In the genomic region with DNA sequence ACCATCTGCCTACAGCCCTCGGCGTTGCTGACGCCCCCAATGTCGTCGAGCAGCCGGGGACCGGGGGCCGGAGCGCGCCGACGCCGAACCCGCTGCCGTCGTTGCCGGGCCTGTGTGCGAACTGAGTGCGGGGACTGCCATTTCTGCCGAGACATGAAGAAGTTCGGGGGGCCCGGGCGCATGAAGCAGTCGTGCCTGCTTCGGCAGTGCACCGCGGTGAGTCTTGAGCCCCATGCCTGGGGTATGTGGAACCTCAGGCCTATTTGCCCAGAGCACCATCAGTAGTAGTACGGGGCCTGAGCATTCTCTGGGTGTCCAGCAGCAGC, we compare ENCODE assay signal across 13 mouse cellular contexts. TPM values are rescaled to one million over a fixed set of nuclear protein-coding genes. Genes with fewer than 3 reads are reported as not detected.
DNase-seq lines count a peak whose midpoint lies in the region; ATAC-seq and TF ChIP-seq lines count a peak whose summit lies in the region.
"Had no signal": no experiment of that assay in that cellular context is flagged by ENCODE, and none has a peak within 500 bp of the region (broad histone marks: within the 10 kb centered on the region; RNA-seq: fewer than 3 reads in every experiment).

No protein-coding gene starts in this region.

- H3K27ac ChIP-seq in kidney, embryonic 15.5 days, result 0 out of 2 replicates have a peak overlapping the region, but pooled peaks have one; percentile 96
- peak overlapping the region; percentile 93; the same call in 1 of the 2 replicates for H3K27ac ChIP-seq in embryonic facial prominence, embryonic 12.5 days
- H3K27ac ChIP-seq in forebrain, postnatal 0 days (ENCODE audit: low read depth, low read length), result no peak overlapping the region
- peak overlapping the region; percentile 19; the same call in 1 of the 2 replicates for H3K27ac ChIP-seq in midbrain, embryonic 13.5 days
- H3K27ac ChIP-seq in kidney, adult 2 months (ENCODE audit: insufficient read depth, low read depth, low read length), result no peak overlapping the region

- H3K9me3 ChIP-seq in kidney, embryonic 15.5 days (replicated peaks), result no peaks in the 10 kb centered on the region
- H3K9me3 ChIP-seq in embryonic facial prominence, embryonic 12.5 days, result no peaks in the 10 kb centered on the region
- no peaks in the 10 kb centered on the region for H3K9me3 ChIP-seq in forebrain, postnatal 0 days (ENCODE audit: low read length)
- no peaks in the 10 kb centered on the region for H3K9me3 ChIP-seq in midbrain, embryonic 13.5 days

- no peaks in the 10 kb centered on the region for H3K27me3 ChIP-seq in kidney, embryonic 15.5 days
- H3K27me3 ChIP-seq in embryonic facial prominence, embryonic 12.5 days, result no peaks in the 10 kb centered on the region
- no peaks in the 10 kb centered on the region for H3K27me3 ChIP-seq in forebrain, postnatal 0 days (ENCODE audit: insufficient read depth, low read length)
- H3K27me3 ChIP-seq in midbrain, embryonic 13.5 days, result no peaks in the 10 kb centered on the region
- H3K27me3 ChIP-seq in kidney, adult 2 months (replicated peaks; ENCODE audit: control insufficient read depth, insufficient read depth, low read length), result no peaks in the 10 kb centered on the region

- 90% methylated on average over 28 of the region's 28 CpGs for WGBS in kidney, embryonic 15.5 days
- WGBS in embryonic facial prominence, embryonic 12.5 days, result 93% methylated on average over 28 of the region's 28 CpGs
- WGBS in forebrain, postnatal 0 days, result 94% methylated on average over 28 of the region's 28 CpGs
- WGBS in midbrain, embryonic 13.5 days, result 95% methylated on average over 28 of the region's 28 CpGs
- 91% methylated on average over 28 of the region's 28 CpGs for WGBS in kidney, adult 2 months

- H3K4me1 ChIP-seq in kidney, embryonic 15.5 days, result peaks cover 29% of the 10 kb centered on the region
- H3K4me1 ChIP-seq in embryonic facial prominence, embryonic 12.5 days, result peaks cover 22% of the 10 kb centered on the region
- H3K4me1 ChIP-seq in forebrain, postnatal 0 days (ENCODE audit: insufficient read depth), result peaks cover 3% of the 10 kb centered on the region; the same call in 1 of the 2 replicates
- H3K4me1 ChIP-seq in midbrain, embryonic 13.5 days (replicated peaks), result peaks cover 37% of the 10 kb centered on the region
- peaks cover 3% of the 10 kb centered on the region; the same call in 1 of the 2 replicates for H3K4me1 ChIP-seq in kidney, adult 2 months (ENCODE audit: control insufficient read depth, insufficient read depth, low read length)

- TF ChIP-seq POLR2A in kidney, adult 2 months (IDR thresholded peaks at IDR 0.05; ENCODE audit: low read depth, low read length), result no peak

- peak overlapping the region; percentile 93 for H3K4me3 ChIP-seq in kidney, embryonic 15.5 days (replicated peaks)
- peak overlapping the region; percentile 86 for H3K4me3 ChIP-seq in embryonic facial prominence, embryonic 12.5 days
- H3K4me3 ChIP-seq in forebrain, postnatal 0 days (ENCODE audit: low read depth, low read length), result no peak overlapping the region
- peak overlapping the region; percentile 98 for H3K4me3 ChIP-seq in midbrain, embryonic 13.5 days (replicated peaks)
- H3K4me3 ChIP-seq in kidney, adult 2 months (ENCODE audit: insufficient read depth, low read depth, low read length), result no peak overlapping the region

- peaks cover 53% of the 10 kb centered on the region for H3K36me3 ChIP-seq in kidney, embryonic 15.5 days
- peaks cover 52% of the 10 kb centered on the region for H3K36me3 ChIP-seq in embryonic facial prominence, embryonic 12.5 days
- peaks cover 45% of the 10 kb centered on the region for H3K36me3 ChIP-seq in forebrain, postnatal 0 days (ENCODE audit: insufficient read depth)
- H3K36me3 ChIP-seq in midbrain, embryonic 13.5 days, result peaks cover 55% of the 10 kb centered on the region
- H3K36me3 ChIP-seq in kidney, adult 2 months (ENCODE audit: control insufficient read depth, insufficient read depth, low read length), result peaks cover 1% of the 10 kb centered on the region; the same call in 1 of the 2 replicates

- no peak for ATAC-seq in kidney, embryonic 15.5 days (replicated peaks; ENCODE audit: low FRiP score)
- ATAC-seq in embryonic facial prominence, embryonic 12.5 days (ENCODE audit: insufficient number of reproducible peaks, insufficient read depth, low FRiP score, low TSS enrichment), result no peak
- no peak for ATAC-seq in forebrain, postnatal 0 days
- no peak for ATAC-seq in midbrain, embryonic 13.5 days
- ATAC-seq: lung, postnatal 0 days had no signal

- H3K4me2 ChIP-seq in kidney, embryonic 15.5 days, result peak overlapping the region; percentile 76
- peak overlapping the region; percentile 83 for H3K4me2 ChIP-seq in embryonic facial prominence, embryonic 12.5 days (replicated peaks)
- peak overlapping the region; percentile 83; the same call in 1 of the 2 replicates for H3K4me2 ChIP-seq in forebrain, postnatal 0 days (ENCODE audit: low read depth)
- H3K4me2 ChIP-seq in midbrain, embryonic 13.5 days (replicated peaks), result peak overlapping the region; percentile 91

- TF ChIP-seq CTCF in forebrain, postnatal 0 days (IDR thresholded peaks at IDR 0.05; ENCODE audit: low read depth), result no peak
- no peak for TF ChIP-seq CTCF in kidney, adult 2 months (conservative IDR thresholded peaks at IDR 0.05; ENCODE audit: insufficient read depth, insufficient read length, low read depth, low read length)

- no peak for DNase-seq in kidney, postnatal 14 days
- no peak for DNase-seq in forebrain, postnatal 0 days
- DNase-seq in layer of hippocampus, postnatal 25 days (ENCODE audit: extremely low spot score in 1 of 2, low spot score in 1 of 2), result no peak
- DNase-seq in layer of hippocampus, postnatal 10 days (ENCODE audit: low spot score in 2 of 2), result no peak
- DNase-seq in kidney, adult 2 months, result no peak
- DNase-seq: embryo, embryonic 11 days; layer of hippocampus, postnatal 36 days; right cerebral cortex, postnatal 4 days had no signal

- no peak overlapping the region for H3K9ac ChIP-seq in kidney, embryonic 15.5 days
- peak overlapping the region; percentile 91; the same call in 1 of the 2 replicates for H3K9ac ChIP-seq in embryonic facial prominence, embryonic 12.5 days
- no peak overlapping the region for H3K9ac ChIP-seq in forebrain, postnatal 0 days
- H3K9ac ChIP-seq in midbrain, embryonic 13.5 days (replicated peaks), result peak overlapping the region; percentile 97

RNA-seq across cellular contexts. Expression of a gene that starts 3.9 kb away (rescaled TPM):
- polyA plus RNA-seq in kidney, embryonic 15.5 days (2015; fragmentation: Nextera tagmentation; extraction: Ambion mirVana), result 5.6 and 6.8 TPM in 2 replicates
- 11.8 and 11.9 TPM in 2 replicates for polyA plus RNA-seq in embryonic facial prominence, embryonic 12.5 days (2016; fragmentation: Nextera tagmentation; extraction: Ambion mirVana)
- total RNA-seq in forebrain, postnatal 0 days (2014; rRNA removed), result 162 and 178 TPM in 2 replicates
- 6.9 and 7.9 TPM in 2 replicates for polyA plus RNA-seq in forebrain, postnatal 0 days (2015; fragmentation: Nextera tagmentation; extraction: Ambion mirVana)
- 10.6 and 11.6 TPM in 2 replicates for polyA plus RNA-seq in midbrain, embryonic 13.5 days (2015; fragmentation: Nextera tagmentation; extraction: Ambion mirVana)
- 10 to 100 TPM; 63.4 to 66.7 TPM for total RNA-seq in layer of hippocampus, postnatal 25 days (2021)
- total RNA-seq in layer of hippocampus, postnatal 10 days (2021), result 10 to 100 TPM; 86.8 to 92.2 TPM
- polyA plus RNA-seq in kidney, adult 2 months (2012; rRNA removed), result 14.6 and 20.8 TPM in 2 replicates

RNA-seq across cellular contexts. Expression of a gene that starts 16.2 kb away (rescaled TPM):
- polyA plus RNA-seq in kidney, embryonic 15.5 days (2015; fragmentation: Nextera tagmentation; extraction: Ambion mirVana), result 0.31 and 0.33 TPM in 2 replicates
- polyA plus RNA-seq in embryonic facial prominence, embryonic 12.5 days (2016; fragmentation: Nextera tagmentation; extraction: Ambion mirVana), result 0.55 and 0.68 TPM in 2 replicates
- not detected in 2 replicates for total RNA-seq in forebrain, postnatal 0 days (2014; rRNA removed)
- not detected in 2 replicates for polyA plus RNA-seq in forebrain, postnatal 0 days (2015; fragmentation: Nextera tagmentation; extraction: Ambion mirVana)
- polyA plus RNA-seq in midbrain, embryonic 13.5 days (2015; fragmentation: Nextera tagmentation; extraction: Ambion mirVana), result 0.14 and 0.17 TPM in 2 replicates
- total RNA-seq in layer of hippocampus, postnatal 25 days (2021), result not detected
- not detected for total RNA-seq in layer of hippocampus, postnatal 10 days (2021)
- polyA plus RNA-seq in kidney, adult 2 months (2012; rRNA removed), result not detected in 2 replicates
- total RNA-seq: gastrocnemius, adult 8-10 months; layer of hippocampus, postnatal 36 days had no signal

RNA-seq across cellular contexts. Expression of a gene that starts 21.4 kb away (rescaled TPM):
- 25.1 and 26.7 TPM in 2 replicates for polyA plus RNA-seq in kidney, embryonic 15.5 days (2015; fragmentation: Nextera tagmentation; extraction: Ambion mirVana)
- 16.7 and 17.5 TPM in 2 replicates for polyA plus RNA-seq in embryonic facial prominence, embryonic 12.5 days (2016; fragmentation: Nextera tagmentation; extraction: Ambion mirVana)
- 19.0 and 19.4 TPM in 2 replicates for total RNA-seq in forebrain, postnatal 0 days (2014; rRNA removed)
- 9.6 and 13.4 TPM in 2 replicates for polyA plus RNA-seq in forebrain, postnatal 0 days (2015; fragmentation: Nextera tagmentation; extraction: Ambion mirVana)
- 5.9 and 6.1 TPM in 2 replicates for polyA plus RNA-seq in midbrain, embryonic 13.5 days (2015; fragmentation: Nextera tagmentation; extraction: Ambion mirVana)
- 10 to 100 TPM; 28.7 to 33.2 TPM for total RNA-seq in layer of hippocampus, postnatal 25 days (2021)
- 10 to 100 TPM; 18.5 to 19.1 TPM for total RNA-seq in layer of hippocampus, postnatal 10 days (2021)
- polyA plus RNA-seq in kidney, adult 2 months (2012; rRNA removed), result 28.2 and 34.6 TPM in 2 replicates

RNA-seq across cellular contexts. Expression of a gene that starts 28.3 kb away (rescaled TPM):
- polyA plus RNA-seq in kidney, embryonic 15.5 days (2015; fragmentation: Nextera tagmentation; extraction: Ambion mirVana), result 23.2 and 25.9 TPM in 2 replicates
- polyA plus RNA-seq in embryonic facial prominence, embryonic 12.5 days (2016; fragmentation: Nextera tagmentation; extraction: Ambion mirVana), result 25.5 and 26.5 TPM in 2 replicates
- total RNA-seq in forebrain, postnatal 0 days (2014; rRNA removed), result 18.2 and 20.7 TPM in 2 replicates
- 13.2 and 13.7 TPM in 2 replicates for polyA plus RNA-seq in forebrain, postnatal 0 days (2015; fragmentation: Nextera tagmentation; extraction: Ambion mirVana)
- polyA plus RNA-seq in midbrain, embryonic 13.5 days (2015; fragmentation: Nextera tagmentation; extraction: Ambion mirVana), result 19.7 and 22.7 TPM in 2 replicates
- 10 to 100 TPM; 35.1 to 50.0 TPM for total RNA-seq in layer of hippocampus, postnatal 25 days (2021)
- 10 to 100 TPM; 35.5 to 40.3 TPM for total RNA-seq in layer of hippocampus, postnatal 10 days (2021)
- polyA plus RNA-seq in kidney, adult 2 months (2012; rRNA removed), result 8.8 and 10.9 TPM in 2 replicates

RNA-seq across cellular contexts. Expression of a gene that starts 35.7 kb away (rescaled TPM):
- 15.3 and 16.5 TPM in 2 replicates for polyA plus RNA-seq in kidney, embryonic 15.5 days (2015; fragmentation: Nextera tagmentation; extraction: Ambion mirVana)
- 27.7 and 30.5 TPM in 2 replicates for polyA plus RNA-seq in embryonic facial prominence, embryonic 12.5 days (2016; fragmentation: Nextera tagmentation; extraction: Ambion mirVana)
- 6.5 and 6.6 TPM in 2 replicates for total RNA-seq in forebrain, postnatal 0 days (2014; rRNA removed)
- polyA plus RNA-seq in forebrain, postnatal 0 days (2015; fragmentation: Nextera tagmentation; extraction: Ambion mirVana), result 3.8 and 4.3 TPM in 2 replicates
- 1.6 and 3.0 TPM in 2 replicates for polyA plus RNA-seq in midbrain, embryonic 13.5 days (2015; fragmentation: Nextera tagmentation; extraction: Ambion mirVana)
- total RNA-seq in layer of hippocampus, postnatal 25 days (2021), result 1 to 10 TPM; 2.4 TPM
- total RNA-seq in layer of hippocampus, postnatal 10 days (2021), result 1 to 10 TPM; 4.3 to 5.3 TPM
- polyA plus RNA-seq in kidney, adult 2 months (2012; rRNA removed), result 19.4 and 20.6 TPM in 2 replicates

Comparison
In these comparisons a context has a peak if more than half of its experiments do, and no peak if none do; other contexts are left out.
1. H3K27ac ChIP-seq: peak in kidney, embryonic 15.5 days (single experiment), embryonic facial prominence, embryonic 12.5 days (single experiment) and midbrain, embryonic 13.5 days (single experiment); none in forebrain, postnatal 0 days (single experiment) and kidney, adult 2 months (single experiment).
2. H3K4me3 ChIP-seq: peak in kidney, embryonic 15.5 days (single experiment), embryonic facial prominence, embryonic 12.5 days (single experiment) and midbrain, embryonic 13.5 days (single experiment); none in forebrain, postnatal 0 days (single experiment) and kidney, adult 2 months (single experiment).
3. H3K9ac ChIP-seq: peak in embryonic facial prominence, embryonic 12.5 days (single experiment) and midbrain, embryonic 13.5 days (single experiment); none in kidney, embryonic 15.5 days (single experiment) and forebrain, postnatal 0 days (single experiment).
4. Peak in every context shown above with its lines, with median percentiles within 50 percentile points of each other: H3K4me2 ChIP-seq.